Mouse (Mus musculus) megakaryocyte-erythroid progenitor cell, adult 5-6 weeks (primary cell): ENCODE measurements around the gene Cxcl15. TPM values are rescaled to one million over a fixed set of nuclear protein-coding genes. Genes with fewer than 3 reads are reported as not detected.

Source experiments
- total RNA-seq, 2 experiments: library from RNA; stranded (forward) in 1 of 2; stranded (reverse) in 1 of 2; fragments of 200-1000, 215-1000 nt in 1 of 2; fragments of >200 nt in 1 of 2; fragmentation: Nextera tagmentation in 1 of 2; gene quantifications; 2 replicates each; pipeline ENCODE4 v1.2.3; 2014 to 2017

Gene Cxcl15
- total RNA-seq, 2 experiments from 2014 or later, result not detected

Other genes with a start within 250 kb of the Cxcl15 start
- not detected in 2 replicates for gene 5830473C10Rik, start 233.4 kb upstream of the Cxcl15 start, total RNA-seq (2014; fragmentation: Nextera tagmentation)
- gene 5830473C10Rik, start 233.4 kb upstream of the Cxcl15 start, total RNA-seq (2017), result not detected in 2 replicates
- not detected in 2 replicates for gene Rassf6, start 153.9 kb upstream of the Cxcl15 start, total RNA-seq (2014; fragmentation: Nextera tagmentation)
- not detected in 2 replicates for gene Rassf6, start 153.9 kb upstream of the Cxcl15 start, total RNA-seq (2017)
- gene Cxcl5, start 35.2 kb upstream of the Cxcl15 start, total RNA-seq (2014; fragmentation: Nextera tagmentation), result not detected in 2 replicates
- 0.30 TPM in 1 of 2 replicates, not detected in the other for gene Cxcl5, start 35.2 kb upstream of the Cxcl15 start, total RNA-seq (2017)
- gene Ppbp, start 26.0 kb upstream of the Cxcl15 start, total RNA-seq (2014; fragmentation: Nextera tagmentation), result not detected in 2 replicates
- gene Ppbp, start 26.0 kb upstream of the Cxcl15 start, total RNA-seq (2017), result 0.80 TPM in 1 of 2 replicates, not detected in the other
- gene Pf4, start 22.1 kb upstream of the Cxcl15 start, total RNA-seq (2014; fragmentation: Nextera tagmentation), result 2.3 TPM in 1 of 2 replicates, not detected in the other
- gene Pf4, start 22.1 kb upstream of the Cxcl15 start, total RNA-seq (2017), result 40.2 and 87.4 TPM in 2 replicates
- not detected in 2 replicates for gene Cxcl3, start 8.4 kb upstream of the Cxcl15 start, total RNA-seq (2014; fragmentation: Nextera tagmentation)
- gene Cxcl3, start 8.4 kb upstream of the Cxcl15 start, total RNA-seq (2017), result 0.42 TPM in 1 of 2 replicates, not detected in the other
- not detected in 2 replicates for gene Cxcl1, start 96.7 kb downstream of the Cxcl15 start, total RNA-seq (2014; fragmentation: Nextera tagmentation)
- 1.5 TPM in 1 of 2 replicates, not detected in the other for gene Cxcl1, start 96.7 kb downstream of the Cxcl15 start, total RNA-seq (2017)
- gene Cxcl2, start 109.3 kb downstream of the Cxcl15 start, total RNA-seq (2014; fragmentation: Nextera tagmentation), result not detected in 2 replicates
- 5.2 and 9.9 TPM in 2 replicates for gene Cxcl2, start 109.3 kb downstream of the Cxcl15 start, total RNA-seq (2017)
- 20.6 and 24.1 TPM in 2 replicates for gene Mthfd2l, start 136.6 kb downstream of the Cxcl15 start, total RNA-seq (2014; fragmentation: Nextera tagmentation)
- gene Mthfd2l, start 136.6 kb downstream of the Cxcl15 start, total RNA-seq (2017), result 16.1 and 19.1 TPM in 2 replicates
- gene Epgn, start 232.9 kb downstream of the Cxcl15 start, total RNA-seq (2014; fragmentation: Nextera tagmentation), result not detected in 2 replicates
- not detected in 2 replicates for gene Epgn, start 232.9 kb downstream of the Cxcl15 start, total RNA-seq (2017)